Mouse (Mus musculus) cerebellum, adult 18-20 months (tissue): Measurements from ENCODE around the gene Olfr10.

ENCODE experiments used
- DNase-seq, 2 experiments: peaks; one replicate each; pipeline ENCODE4 v3.0.0; 2021

Gene Olfr10

DNA sequence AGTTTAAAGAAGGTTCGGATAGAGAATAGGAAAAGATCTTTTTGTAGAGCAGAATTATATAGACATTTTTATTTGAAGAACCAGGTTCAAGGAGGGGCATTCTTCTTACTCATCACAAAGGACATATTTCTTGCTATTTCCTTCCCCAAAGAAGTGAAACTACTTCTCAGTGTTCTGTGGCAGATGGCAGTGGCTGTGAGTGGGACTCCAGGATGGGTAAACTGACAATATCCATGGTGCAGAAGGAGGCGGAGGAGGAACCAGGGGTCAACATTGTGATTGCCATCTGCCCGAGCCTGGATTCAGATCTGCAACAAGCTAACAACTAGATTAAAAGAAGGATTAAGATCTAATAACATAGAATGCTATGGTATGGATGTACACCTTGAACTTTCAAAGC, 22.2 kb downstream of the Olfr10 start:
- DNase-seq, result no peak

DNA sequence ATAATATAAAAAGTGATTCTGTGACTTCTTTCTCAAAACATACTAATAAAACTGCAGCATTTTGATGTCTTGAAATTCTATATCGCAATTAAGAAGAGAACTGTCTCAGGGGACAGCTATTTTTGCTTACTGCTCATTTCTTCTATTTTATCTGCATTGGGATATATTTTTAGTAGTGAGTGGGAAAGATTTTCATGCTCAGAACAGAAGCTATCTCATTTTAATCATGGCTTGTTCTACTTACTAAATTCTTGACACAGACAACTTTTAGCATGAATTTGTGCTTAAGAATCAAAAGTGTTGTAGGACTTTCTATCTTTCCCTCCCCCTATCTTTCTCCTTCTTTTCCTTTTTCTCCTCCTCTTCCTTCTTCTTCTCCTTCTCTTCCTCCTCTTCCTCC, 25.1 kb downstream of the Olfr10 start:
- DNase-seq, result no peak

DNA sequence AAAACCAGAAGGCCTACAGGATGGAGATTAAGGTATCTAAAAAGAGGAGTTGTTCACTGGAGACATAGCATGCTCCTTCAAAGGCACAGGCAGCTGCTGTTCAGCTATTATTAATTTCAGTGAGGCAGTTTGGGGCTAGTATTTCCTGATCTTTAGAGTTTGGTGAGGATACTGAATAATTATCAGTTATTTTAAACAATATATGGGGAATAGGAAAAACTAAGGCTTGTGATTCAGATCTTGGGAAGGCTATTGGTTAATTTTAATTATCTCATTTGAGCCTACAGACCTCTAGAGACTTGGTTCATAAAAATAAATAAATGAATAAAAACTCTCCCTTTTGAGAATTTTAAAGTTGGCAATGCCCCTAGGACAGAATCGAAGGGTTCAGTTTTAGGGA, 30.3 kb downstream of the Olfr10 start, which contains the start of gene Olfr1390:
Gene Olfr1390 (plus strand): TSS at position 301 of the 400 bp plus-strand sequence.
- no peak for DNase-seq

DNA sequence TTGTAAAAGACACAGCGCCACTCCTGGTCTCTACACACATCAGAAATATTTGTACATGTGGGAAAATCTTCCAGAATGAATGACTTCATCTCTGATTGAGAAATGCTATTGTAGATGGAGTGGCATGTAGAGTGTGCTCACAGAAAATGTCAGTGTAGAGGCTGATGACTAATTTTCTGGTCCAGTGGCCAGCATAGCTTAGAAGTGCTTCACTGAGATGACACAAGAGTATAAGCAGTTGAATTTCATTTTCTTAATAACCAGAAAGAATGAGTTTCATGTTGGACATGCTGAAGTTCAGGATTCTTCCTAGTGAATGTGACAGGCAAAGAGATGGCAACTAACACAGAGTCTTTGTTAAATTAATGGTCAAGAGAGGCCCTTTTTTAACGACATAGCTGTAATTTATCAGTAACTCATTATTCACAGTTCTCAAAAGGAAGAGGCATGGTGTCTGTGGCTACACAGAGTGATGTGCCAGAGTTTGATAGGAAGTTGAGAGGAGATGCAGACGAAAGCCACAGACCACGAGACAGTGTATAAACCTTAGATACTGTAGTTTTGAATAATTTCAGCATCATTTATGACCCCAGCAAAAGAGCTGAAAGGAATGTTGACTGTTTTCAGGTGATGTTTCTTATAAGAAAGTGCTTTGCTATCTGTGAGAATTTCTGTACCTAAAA, 32.8 kb downstream of the Olfr10 start:
- no peak for DNase-seq
